Mouse (Mus musculus): Measurements from ENCODE around the gene Msi1.

The Msi1 gene

GRCm38 (mm10) chr5:115429359-115430186 is at the start of gene Msi1:
Gene Msi1, plus strand, starts transcription at chr5:115429599.
- no peak for DNase-seq (ENCODE audit: low spot score)

GRCm38 (mm10) chr5:115391935-115392334 is 37.5 kb upstream of the Msi1 start:
- no peak for DNase-seq (ENCODE audit: low spot score)

DNA sequence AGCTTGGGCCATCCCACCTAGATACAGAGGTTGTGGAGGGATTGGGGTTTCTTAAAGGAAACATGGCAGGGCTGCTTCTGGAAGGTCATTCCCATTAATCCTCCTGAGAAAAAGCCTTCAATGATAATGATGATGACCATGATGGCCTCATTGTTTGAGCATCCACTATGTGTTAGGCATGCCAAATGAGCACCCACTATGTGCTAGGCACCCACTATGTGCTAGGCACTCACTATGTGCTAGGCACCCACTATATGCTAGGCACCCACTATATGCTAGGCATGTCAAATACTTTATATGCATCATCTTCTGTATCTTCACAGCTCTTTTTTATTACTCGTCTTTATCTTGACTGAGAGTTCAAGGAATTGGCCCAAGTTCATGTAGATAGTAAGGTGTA is 36.4 kb upstream of the Msi1 start:
- DNase-seq (ENCODE audit: low spot score), result no peak

- no peak for DNase-seq (ENCODE audit: low spot score)
These were observed 35.2 kb upstream of the Msi1 start for GRCm38 (mm10) chr5:115394223-115394622.

GRCm38 (mm10) chr5:115394836-115395235 is 34.6 kb upstream of the Msi1 start:
- DNase-seq (ENCODE audit: low spot score), result no peak

- no peak for DNase-seq (ENCODE audit: low spot score)
These were observed 32.7 kb upstream of the Msi1 start for GRCm38 (mm10) chr5:115396654-115397053.

- DNase-seq (ENCODE audit: low spot score), result no peak
These were observed 31.3 kb upstream of the Msi1 start for GRCm38 (mm10) chr5:115397839-115398780.

DNA sequence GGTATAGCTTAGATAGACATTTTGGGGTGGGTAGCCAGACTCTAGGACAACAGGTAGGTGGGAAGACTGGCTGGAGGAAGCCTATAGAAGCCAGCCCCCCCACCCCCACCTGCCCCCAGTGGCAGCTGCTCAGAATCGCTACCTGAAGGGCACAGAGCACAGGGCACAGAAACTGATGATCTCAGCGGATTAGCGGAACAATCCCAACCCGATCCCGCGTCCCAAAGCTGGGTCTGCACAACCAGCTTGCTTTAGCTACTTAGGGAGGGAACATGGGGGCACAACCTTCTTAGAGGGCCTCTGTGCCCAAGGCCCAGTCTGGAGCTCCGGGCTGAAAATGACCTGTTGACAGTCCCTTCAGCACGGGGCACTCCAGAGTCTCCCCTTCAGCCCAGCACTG is 27.3 kb upstream of the Msi1 start:
- DNase-seq (ENCODE audit: low spot score), result no peak

DNA sequence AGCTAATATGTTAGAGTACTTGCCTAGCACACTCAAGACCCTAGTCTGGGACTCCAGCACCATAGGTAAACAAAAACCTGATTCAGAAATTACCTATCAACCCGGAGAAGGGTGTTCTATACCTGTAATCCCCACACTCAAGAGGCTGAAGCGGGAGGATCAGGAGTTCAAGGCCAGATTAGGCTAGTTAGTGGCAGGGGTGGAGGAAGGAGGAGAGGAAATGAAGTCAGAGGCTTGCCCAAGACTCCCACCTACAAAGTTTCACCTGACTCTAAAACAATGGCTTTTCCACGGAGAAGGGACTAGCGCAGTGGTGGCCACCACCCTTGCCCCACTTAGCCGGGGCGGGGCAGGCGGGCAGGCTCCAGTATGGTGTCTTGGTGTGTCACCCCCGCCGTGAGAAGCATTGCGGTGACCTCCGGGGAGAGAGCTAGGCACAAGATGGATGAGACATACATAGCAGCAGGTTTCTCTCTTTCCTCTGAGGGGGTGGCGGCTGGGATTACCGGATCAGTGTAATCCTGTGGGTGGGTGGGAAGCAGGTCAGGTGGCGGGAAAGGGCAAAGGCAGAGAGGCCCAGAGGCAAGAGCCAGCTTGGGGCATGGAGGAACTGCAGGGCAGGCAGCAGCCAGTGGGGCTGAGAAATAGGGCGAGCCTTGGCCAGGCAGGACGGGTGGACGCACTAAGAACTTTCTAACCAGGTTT is 25.8 kb upstream of the Msi1 start:
- DNase-seq (ENCODE audit: low spot score), result no peak

- no peak for DNase-seq (ENCODE audit: low spot score)
These were observed 25.1 kb upstream of the Msi1 start for GRCm38 (mm10) chr5:115404241-115404794.

GRCm38 (mm10) chr5:115405205-115405604 is 24.2 kb upstream of the Msi1 start:
- no peak for DNase-seq (ENCODE audit: low spot score)

DNA sequence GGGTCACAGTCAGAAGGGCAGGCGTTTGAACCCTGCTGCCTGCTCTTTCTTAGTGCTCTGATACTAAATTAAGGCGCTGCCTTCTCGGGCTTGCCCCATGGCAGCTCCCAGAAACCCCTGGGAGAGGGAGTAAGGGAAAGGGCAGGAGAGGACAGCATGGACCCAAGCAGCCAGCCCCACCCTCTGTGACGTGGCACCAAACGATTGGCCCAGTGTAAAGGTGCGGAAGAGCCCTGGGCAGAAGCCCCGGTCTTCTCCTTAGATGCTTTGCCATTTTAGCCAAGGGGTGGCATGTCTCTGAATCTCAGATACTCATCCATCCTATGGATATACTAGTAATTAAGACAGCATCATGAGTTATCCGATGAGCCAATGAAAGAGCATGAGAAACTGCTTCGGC is 21.3 kb upstream of the Msi1 start:
- DNase-seq (ENCODE audit: low spot score), result no peak

- DNase-seq (ENCODE audit: low spot score), result no peak
These were observed 14.0 kb upstream of the Msi1 start for GRCm38 (mm10) chr5:115415111-115416085.

DNA sequence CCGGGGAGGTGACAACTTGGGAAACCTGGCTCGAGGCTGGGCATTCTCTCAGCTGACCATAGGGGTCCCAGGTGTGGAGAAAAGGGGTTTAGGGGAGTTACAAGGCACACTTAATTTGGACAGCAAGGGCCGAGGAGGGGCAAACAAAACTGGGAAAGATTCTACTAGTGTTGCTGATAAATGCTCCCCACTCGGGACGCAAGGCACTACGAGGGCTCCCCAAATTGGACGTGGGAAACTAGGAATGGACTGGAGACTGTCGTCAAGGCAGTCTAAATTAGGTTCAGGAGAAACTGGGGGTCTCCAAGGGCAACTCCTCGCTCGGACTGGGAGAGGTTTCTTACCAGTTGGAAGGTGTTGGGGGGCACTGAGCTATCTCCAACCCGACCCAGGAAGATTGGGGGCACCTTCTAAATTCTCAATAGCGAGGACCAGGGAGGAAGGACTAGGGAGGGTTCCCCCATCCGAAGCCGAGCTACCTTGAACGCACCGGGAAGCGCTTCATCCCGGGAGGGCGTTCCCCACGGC is 504 bp upstream of the Msi1 start:
- DNase-seq (ENCODE audit: low spot score), result no peak

- no peak for DNase-seq (ENCODE audit: low spot score)
These were observed 975 bp downstream of the Msi1 start for GRCm38 (mm10) chr5:115430187-115430960.

GRCm38 (mm10) chr5:115431061-115431897 is 1.9 kb downstream of the Msi1 start:
- DNase-seq (ENCODE audit: low spot score), result no peak

DNA sequence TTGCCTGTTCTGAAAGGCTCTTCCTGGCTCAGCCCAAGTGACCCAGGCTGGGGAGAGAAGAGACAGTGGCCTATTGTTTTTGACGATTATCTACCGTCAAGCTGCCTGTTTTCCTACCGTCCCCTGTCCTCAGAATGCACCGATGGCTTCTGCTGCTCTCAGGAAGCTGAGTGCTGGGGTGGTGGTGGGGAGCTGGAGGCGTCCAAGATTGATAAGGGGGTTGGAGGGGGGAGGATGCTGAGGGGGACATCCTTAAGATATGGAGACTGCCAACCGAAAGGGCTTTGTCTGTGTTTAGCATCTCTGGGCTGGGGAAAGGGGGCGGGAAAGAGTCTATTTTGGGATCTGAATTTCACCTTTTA is 2.5 kb downstream of the Msi1 start:
- no peak for DNase-seq (ENCODE audit: low spot score)

DNA sequence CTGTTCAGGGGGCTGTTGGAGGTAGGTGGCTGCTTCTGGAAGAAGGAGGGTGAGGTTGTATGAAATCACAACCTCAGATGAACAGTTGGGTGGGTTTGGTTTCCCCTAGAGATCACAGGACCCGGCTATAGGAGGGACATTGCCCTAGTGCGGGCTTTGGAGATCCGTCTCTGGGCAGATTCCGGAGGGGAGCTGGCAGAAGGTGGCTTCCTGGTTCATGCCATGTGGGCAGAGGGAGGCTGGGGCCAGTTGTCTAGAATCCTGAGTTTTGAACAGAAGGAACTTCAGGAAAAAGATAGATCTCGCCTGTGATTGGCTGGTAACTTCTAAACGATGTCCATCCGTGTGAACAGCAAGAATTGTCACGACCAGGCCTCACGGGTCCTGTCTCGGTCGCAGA is 3.0 kb downstream of the Msi1 start:
- no peak for DNase-seq (ENCODE audit: low spot score)

GRCm38 (mm10) chr5:115433191-115433590 is 3.8 kb downstream of the Msi1 start:
- no peak for DNase-seq (ENCODE audit: low spot score)

All from layer of hippocampus, adult 9-10 months (tissue).